Mouse (Mus musculus) liver, embryonic 14 days (tissue): ENCODE data around the gene Mcm5. TPM values are rescaled to one million over a fixed set of nuclear protein-coding genes. Genes with fewer than 3 reads are reported as not detected.

ENCODE experiments used
- polyA plus RNA-seq: library from polyadenylated mRNA; depleted of rRNA; stranded (reverse); fragments of >200 nt; gene quantifications from 2 replicates; pipeline ENCODE4 v1.2.3, GENCODE M21; 2012; rRNA removed

Gene Mcm5
- 127 and 144 TPM in 2 replicates for polyA plus RNA-seq

GRCm38 (mm10) chr8:75109236-75109967 is at the start of gene Mcm5:
Mcm5 (plus strand) TSS chr8:75109569.

GRCm38 (mm10) chr8:75093399-75094156 is 15.8 kb upstream of the Mcm5 start, which contains the start of gene Hmox1:
Hmox1 (plus strand) TSS chr8:75093621.

Other genes with a start within 250 kb of the Mcm5 start
- gene Isx, start 236.4 kb upstream of the Mcm5 start, polyA plus RNA-seq = not detected in 2 replicates
- gene Hmgxb4, start 116.2 kb upstream of the Mcm5 start, polyA plus RNA-seq = 14.7 and 19.0 TPM in 2 replicates
- 6.0 and 7.0 TPM in 2 replicates for gene Tom1, start 75.9 kb upstream of the Mcm5 start, polyA plus RNA-seq
- 61.6 and 94.7 TPM in 2 replicates for gene Hmox1, start 15.9 kb upstream of the Mcm5 start, polyA plus RNA-seq
- 0.02 TPM in 1 of 2 replicates, not detected in the other for gene Rasd2, start 104.4 kb downstream of the Mcm5 start, polyA plus RNA-seq